Mouse (Mus musculus): ENCODE results near the gene Ulk1.
"Not testable (repeated sequence)": the region's sequence is repeated elsewhere in the genome, so short reads cannot be mapped to it uniquely, and the experiment has no call there.

Gene Ulk1

DNA sequence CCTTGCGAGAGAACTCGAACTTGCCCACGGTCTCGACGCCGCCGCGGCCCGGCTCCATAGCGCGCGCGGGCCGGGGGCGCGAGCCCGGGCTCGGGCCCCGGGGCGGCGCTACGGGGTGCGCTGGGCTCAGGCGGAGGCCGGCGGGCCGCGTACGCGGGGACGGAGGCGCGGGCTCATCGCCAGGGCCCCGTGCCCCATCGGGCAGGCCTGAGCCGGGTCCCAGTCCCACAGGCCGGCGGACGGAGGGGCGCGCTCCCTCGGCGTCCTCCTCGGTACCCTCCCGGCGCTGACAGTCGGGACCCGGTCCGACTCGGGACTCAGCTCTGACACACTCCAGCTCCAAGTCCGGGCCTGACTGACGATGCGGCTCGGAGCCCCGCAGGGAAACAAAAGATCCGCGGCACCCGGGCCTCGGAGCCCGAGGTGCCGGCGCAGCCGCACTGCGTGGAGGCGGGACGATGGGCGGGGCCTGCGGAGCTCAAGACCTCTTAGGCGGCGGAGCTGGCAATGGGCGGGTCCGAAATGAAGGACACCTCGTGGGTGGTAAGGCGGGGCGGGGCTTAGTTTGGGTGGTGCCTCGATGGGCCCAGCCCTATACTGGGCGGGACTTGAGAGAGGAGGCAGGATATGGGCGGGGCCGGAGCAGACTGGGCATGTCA, at the start of gene Ulk1:
Gene Ulk1 (minus strand): TSS at position 431 of the 659 bp plus-strand sequence.
- DNase-seq = peak; percentile 99 to 100

DNA sequence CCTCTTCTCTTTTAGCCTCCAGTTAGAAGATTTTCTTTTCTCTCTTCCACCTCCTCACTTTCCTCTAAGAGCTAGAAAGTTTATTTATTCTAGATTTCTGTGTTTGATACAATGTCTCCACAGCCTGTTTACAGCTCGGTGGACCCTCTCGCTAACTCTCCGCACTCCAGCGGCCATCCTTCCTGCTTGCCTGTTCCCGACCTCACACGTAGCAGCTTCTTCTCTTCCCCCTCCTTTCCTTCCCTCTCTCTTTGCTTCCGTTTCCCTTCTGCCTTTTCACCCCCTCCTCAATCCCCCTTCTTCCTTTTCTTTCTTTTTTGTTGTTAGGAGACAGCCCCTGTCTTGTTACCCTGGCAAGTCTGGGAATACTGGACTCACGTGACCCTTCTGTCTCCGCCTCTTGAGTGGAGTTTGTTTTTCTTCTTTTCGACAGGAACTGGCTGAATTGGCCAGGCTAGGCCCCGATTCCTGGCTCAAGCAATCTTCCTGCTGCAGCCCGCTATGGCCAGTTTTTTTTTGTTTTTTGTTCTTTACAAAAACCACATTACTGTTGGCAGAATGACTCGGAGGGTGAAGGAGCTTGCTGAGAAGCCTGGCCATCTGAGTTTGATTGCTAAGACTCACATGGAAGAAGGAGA, 49.2 kb upstream of the Ulk1 start:
- DNase-seq = peak in 1 of 2 experiments; percentile 17

DNA sequence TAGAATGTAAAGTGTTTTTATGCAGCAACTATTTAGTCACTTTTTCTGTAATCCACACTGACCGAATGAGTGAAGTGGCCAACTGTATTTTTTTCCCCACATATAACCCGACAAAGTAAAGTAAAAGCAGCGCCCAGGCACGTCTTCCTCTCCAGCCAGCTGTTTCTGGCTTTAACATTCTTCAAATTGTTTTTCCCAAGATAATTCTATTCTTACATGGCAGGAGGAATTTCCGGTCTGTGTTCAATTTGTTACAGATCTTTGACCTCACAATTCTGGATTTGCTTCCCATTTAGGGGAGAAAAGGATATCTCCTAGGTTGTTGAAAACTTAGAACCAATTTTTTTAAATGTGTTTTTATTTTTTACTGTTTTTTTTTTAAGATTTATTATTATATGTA, 47.2 kb upstream of the Ulk1 start:
- no peak for DNase-seq

DNA sequence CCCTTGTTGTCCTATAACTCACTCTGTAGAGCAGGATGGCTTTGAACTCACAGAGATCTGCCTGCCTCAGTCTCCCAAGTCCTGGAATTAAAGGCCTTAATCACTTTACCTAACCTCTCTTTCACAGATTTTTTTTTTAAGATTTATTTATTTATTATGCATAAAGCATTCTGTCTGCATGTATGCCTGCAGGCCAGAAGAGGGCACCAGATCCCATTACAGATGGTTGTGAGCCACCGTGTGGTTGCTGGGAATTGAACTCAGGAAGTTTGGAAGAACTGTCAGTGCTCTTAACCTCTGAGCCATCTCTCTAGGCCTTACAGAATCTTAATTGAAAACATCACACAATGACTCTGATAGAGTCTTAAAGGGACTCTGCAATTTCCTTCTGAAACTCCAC, 43.1 kb upstream of the Ulk1 start:
- no peak for DNase-seq

DNA sequence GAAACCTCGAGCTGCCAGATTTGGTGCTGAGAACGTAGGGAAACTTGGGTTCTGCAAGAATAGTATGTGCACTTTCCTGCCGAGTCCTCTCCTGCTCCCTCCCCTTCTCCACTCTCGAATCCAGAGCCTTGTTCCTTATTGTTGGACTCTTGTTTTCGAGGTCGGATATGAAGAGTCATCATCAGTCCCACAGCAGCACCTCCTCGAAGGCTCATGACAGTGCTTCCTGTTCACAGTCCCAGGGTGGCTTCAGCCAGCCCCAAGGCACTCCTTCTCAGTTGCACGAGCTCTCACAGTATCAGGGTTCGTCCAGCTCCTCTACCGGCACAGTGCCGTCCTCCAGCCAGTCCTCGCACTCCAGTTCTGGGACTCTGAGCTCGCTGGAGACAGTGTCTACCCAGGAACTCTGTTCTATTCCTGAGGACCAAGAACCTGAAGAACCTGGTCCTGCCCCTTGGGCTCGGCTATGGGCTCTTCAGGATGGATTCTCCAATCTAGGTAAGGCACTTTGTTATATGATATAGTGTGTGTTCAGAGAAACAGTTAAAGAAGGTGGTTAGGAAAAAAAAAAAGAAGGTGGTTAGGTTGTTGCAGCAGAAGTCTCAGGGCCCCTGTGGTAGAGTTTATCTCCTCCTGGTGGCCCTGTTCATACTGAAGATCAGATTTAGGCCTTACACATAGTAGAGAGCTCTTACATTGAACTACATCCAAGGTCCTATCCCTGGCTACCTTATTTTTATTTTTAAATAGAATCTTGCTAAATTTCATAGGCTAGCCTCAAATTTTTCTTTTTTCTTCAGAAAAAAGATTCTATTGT, 31.4 kb upstream of the Ulk1 start:
- DNase-seq = no peak

- DNase-seq = peak; percentile 46 to 67
Observed at GRCm38 (mm10) chr5:110840465-110840864, 30.6 kb upstream of the Ulk1 start.

- DNase-seq = peak; percentile 99
Observed at GRCm38 (mm10) chr5:110839678-110840365, 29.9 kb upstream of the Ulk1 start, which contains the start of the genes Hscb and Chek2. Gene Hscb, minus strand, starts transcription at chr5:110839777. Gene Chek2, plus strand, starts transcription at chr5:110839979.

GRCm38 (mm10) chr5:110839038-110839677, 29.3 kb upstream of the Ulk1 start:
- no peak for DNase-seq

- not testable (repeated sequence) for DNase-seq
Observed at GRCm38 (mm10) chr5:110838016-110838415, 28.1 kb upstream of the Ulk1 start.

- peak; percentile 48 to 69 for DNase-seq
Observed at GRCm38 (mm10) chr5:110835959-110836358, 26.1 kb upstream of the Ulk1 start.

DNA sequence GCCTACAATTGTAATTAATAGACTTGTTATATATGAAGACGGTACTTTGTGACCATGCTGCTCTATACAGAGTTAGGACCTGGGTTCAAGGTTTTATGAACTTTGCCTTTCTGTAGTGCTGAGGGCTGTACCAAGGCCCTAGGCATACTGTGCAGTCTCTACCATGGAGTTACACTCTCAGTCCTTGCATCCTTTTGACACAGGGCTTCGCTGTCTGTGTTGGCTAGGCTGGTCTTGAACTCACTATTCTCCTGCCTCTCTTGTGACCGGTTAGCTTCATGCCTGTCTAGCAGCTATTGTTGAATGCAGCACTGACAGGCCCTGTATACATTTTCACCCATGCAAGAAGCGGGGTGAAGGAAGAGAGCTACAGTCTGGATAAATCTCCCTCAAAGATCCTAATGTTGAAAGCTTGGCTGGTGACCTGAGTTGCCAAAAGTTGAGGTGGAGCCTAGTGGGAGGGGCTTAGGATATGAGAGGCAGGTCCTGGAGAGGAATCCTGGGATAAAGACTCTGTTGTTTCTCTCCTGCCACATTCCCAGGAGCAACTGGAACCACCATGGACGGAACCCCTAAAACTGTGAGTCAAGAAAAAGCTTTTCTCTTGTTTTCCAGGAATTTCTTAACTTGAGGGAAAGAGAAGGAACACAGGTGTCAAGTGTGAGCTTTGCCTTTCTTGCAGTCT, 21.3 kb upstream of the Ulk1 start:
- no peak for DNase-seq

DNA sequence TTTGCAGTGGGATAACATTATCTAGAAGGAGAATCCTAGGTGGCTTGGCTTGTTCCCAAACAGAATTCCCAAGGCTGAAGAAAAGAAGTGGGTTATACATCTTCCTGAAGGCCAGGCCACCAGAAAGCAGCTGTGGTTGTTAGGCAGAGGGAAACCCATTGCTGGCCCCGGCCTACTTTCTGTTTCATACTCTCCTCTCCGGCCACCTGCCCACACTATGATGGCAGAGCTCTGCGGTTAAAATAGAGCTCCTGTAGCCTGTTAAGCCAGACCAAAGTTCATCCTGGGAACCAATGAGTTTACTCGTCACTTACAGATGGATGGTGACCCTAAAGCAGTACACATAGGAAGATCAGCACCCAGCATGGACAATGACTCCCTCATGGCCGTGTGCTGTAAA, 17.7 kb upstream of the Ulk1 start:
- no peak for DNase-seq

DNA sequence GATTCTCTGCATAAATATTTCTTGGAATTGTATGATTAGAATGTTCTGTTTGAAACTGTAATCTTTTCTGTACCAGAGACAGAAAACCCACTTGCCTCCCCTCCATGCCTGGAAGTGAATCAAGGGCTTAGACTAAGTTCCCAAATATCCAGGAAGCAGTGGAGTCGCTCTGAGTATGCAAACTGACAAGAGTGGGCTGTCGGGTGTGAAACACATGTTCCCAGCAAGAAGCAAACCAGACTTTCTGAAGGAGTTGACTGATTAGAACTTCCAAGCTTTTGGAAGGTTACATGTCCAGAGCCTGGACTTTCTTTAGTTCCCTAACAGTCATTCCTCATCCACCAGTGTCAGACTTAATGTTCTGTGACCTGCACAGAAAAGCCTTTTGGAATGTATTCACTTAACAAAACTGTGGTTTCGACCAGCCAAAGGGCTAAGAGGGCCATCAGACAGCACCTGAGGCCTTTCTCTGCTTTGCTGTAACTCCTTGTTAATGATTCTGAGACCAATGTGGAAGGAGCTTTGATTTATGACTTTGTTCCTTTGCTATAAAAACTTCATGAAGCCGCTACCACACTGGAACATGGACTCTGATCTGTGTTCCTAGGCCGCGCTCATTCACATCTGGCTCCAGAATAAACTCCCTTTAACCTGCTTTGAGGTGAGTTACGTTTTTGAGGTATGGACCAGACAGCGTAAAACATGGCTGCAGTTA, 17.0 kb upstream of the Ulk1 start:
- DNase-seq = no peak

- DNase-seq = no peak
Observed at GRCm38 (mm10) chr5:110824421-110824820, 14.5 kb upstream of the Ulk1 start.

DNA sequence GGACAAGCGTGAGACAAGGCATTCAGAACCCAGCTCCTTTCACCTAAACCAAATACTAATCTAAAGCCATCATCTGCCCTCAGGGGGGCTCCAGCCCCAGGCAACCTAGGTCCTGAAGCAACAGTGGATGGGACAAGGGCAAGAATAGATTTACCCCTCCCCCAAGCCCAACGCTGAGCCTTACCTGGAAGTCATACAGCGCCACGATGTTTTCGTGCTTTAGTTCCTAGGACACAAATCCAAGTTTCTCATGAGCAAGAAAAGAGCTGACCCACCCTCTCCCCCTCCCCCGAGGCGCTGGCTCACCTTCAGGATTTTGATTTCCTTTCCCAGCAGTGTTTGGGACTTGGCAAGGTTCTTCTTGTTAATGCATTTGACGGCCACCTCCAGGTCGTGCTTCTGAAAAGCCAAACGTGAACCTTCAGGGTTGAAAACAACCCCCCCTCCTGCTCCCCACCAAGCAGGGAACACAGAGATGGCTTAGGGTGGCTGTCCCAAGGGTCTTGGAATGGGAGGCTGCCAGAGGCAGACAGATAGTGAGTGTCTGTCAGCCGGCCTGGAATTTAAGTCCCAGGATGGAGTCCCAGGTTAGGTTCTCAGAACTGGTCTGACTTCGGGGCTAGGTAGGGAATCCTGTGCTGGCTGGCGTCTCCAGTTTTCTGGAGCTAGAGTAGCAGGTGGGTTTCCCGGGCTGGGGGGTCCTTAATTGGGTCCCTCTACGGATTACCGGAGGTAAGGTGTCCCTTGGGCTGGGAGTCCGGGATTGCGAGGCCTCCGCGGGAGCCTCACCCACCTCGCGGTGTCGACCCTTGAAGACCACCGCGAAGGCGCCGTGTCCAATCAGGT, 853 bp downstream of the Ulk1 start:
- DNase-seq = peak; percentile 48 to 55

- peak; percentile 92 to 94 for DNase-seq
Observed at GRCm38 (mm10) chr5:110808061-110808631, 1.8 kb downstream of the Ulk1 start.

GRCm38 (mm10) chr5:110807453-110807852, 2.4 kb downstream of the Ulk1 start:
- no peak for DNase-seq

DNA sequence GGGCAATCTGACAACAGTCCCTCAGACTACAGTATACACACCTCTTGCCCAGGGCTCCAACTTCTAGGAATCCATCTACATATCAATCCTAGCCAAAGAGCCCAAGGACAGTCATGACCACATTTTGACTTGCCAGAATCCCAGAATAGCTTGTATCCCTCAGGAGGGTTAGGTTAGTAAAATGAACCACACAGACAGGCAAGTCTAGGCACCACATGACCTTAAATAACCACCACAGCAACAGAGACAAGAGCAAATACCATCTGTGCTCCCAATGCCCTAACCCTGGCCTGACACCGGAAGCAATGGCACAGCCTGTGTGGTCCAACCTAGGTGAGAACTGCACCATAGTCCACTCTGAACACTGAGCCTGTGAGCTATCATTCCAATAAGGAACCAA, 3.2 kb downstream of the Ulk1 start:
- DNase-seq = no peak

GRCm38 (mm10) chr5:110806154-110806553, 3.7 kb downstream of the Ulk1 start:
- no peak for DNase-seq

Data from cerebellum, postnatal 25 days (tissue).